Mouse (Mus musculus) Patski (cell line): ENCODE data around the gene Ier5. TPM values are rescaled to one million over a fixed set of nuclear protein-coding genes. Genes with fewer than 3 reads are reported as not detected.

Experiments
- ATAC-seq: fragments of 100-300 bp; one replicate; pipeline ENCODE4 v1.8.0; 2021
- CTCF ChIA-PET: fragments of 350-600 bp; sonication (Branson Sonifier 250); formaldehyde crosslinking; loops from one replicate; lab custom pipeline; 2022; ENCODE audit warnings: inconsistent platforms; lab: Charles Lee
- POLR2A ChIA-PET: fragments of 350-600 bp; sonication (Branson Sonifier 250); formaldehyde crosslinking; loops from one replicate; lab custom pipeline; 2022; ENCODE audit warnings: antibody characterized with exemption, inconsistent platforms; lab: Charles Lee
- DNase-seq: peaks from one replicate; pipeline ENCODE4 v3.0.0-alpha.2; 2011; ENCODE audit warnings: low read depth, low spot score
- H3K27me3 ChIP-seq: fragments of 371-371 bp; one replicate; pipeline ENCODE4 v1.5.1; 2021
- CTCF ChIP-seq: fragments of 100-300 bp; IDR thresholded peaks from one replicate; pipeline ENCODE4 v1.5.1; 2021
- in situ Hi-C: fragments of 300-500 bp; cut with MboI; formaldehyde crosslinking; loops from 3 replicates; pipeline ENCODE4 v1.11.1; 2018; ENCODE audit warnings: low pct_unique_long_range_greater_than_20kb, mixed read lengths
- polyA plus RNA-seq: library from polyadenylated mRNA; unstranded; gene quantifications from one replicate; pipeline ENCODE4 v1.2.3, GENCODE M21; 2021

Gene Ier5
- polyA plus RNA-seq, 1 experiment from 2014 or later = 43.2 TPM

GRCm38 (mm10) chr1:155052131-155052760 lies 47.2 kb downstream of the Ier5 start:
- ATAC-seq = peak; percentile 1
- POLR2A ChIA-PET = interaction anchor here (0.6 to 5.9 kb wide), 14 partner anchors 9 to 192 kb away, joined by 3 to 78 read pairs (median 3); partner anchors contain the start of genes BC034090, Ier5 and Mr1
- in situ Hi-C loops = loop anchor here (5.0 kb wide), 1 partner anchor 45 kb away; the partner anchor contains the start of gene Ier5

GRCm38 (mm10) chr1:155051701-155052127 lies 47.7 kb downstream of the Ier5 start:
- TF ChIP-seq CTCF = no peak
- DNase-seq = no peak
- POLR2A ChIA-PET = interaction anchor here (0.6 to 5.9 kb wide), 10 partner anchors 23 to 193 kb away, joined by 3 to 78 read pairs (median 4); partner anchors contain the start of genes BC034090, Ier5 and Mr1
- ATAC-seq = peak; percentile 60
- no peaks in the 10 kb centered on the region for H3K27me3 ChIP-seq
- in situ Hi-C loops = loop anchor here (5.0 kb wide), 1 partner anchor 46 kb away; the partner anchor contains the start of gene Ier5
- CTCF ChIA-PET = interaction anchor here (1.1 to 6.6 kb wide), 14 partner anchors 11 to 191 kb away, joined by 3 to 71 read pairs (median 6); partner anchors contain the start of gene Ier5

More at GRCm38 (mm10) chr1:155052131-155052760, 47.2 kb downstream of the Ier5 start:
- CTCF ChIA-PET = interaction anchor here (0.9 to 6.6 kb wide), 17 partner anchors 10 to 234 kb away, joined by 3 to 71 read pairs (median 6); partner anchors contain the start of gene Ier5
- TF ChIP-seq CTCF = no peak
- no peaks in the 10 kb centered on the region for H3K27me3 ChIP-seq
- DNase-seq = no peak

- H3K27me3 ChIP-seq = no peaks in the 10 kb centered on the region
- DNase-seq = no peak
- peak; percentile 36 for ATAC-seq
- in situ Hi-C loops = loop anchor here (5.0 kb wide), 1 partner anchor 46 kb away; the partner anchor contains the start of gene Ier5
- ChIA-PET CTCF (interaction anchor here (1.2 to 6.6 kb wide), 13 partner anchors 10 to 192 kb away, joined by 3 to 71 read pairs (median 6); partner anchors contain the start of gene Ier5), POLR2A (interaction anchor here (0.6 to 5.9 kb wide), 10 partner anchors 24 to 1891 kb away, joined by 3 to 78 read pairs (median 4); partner anchors contain the start of genes BC034090, Ier5 and Mr1)
- TF ChIP-seq CTCF = no peak
Measured at GRCm38 (mm10) chr1:155050897-155051592, 48.4 kb downstream of the Ier5 start.

GRCm38 (mm10) chr1:155050174-155050573 lies 49.3 kb downstream of the Ier5 start:
- H3K27me3 ChIP-seq = no peaks in the 10 kb centered on the region
- DNase-seq (no peak), ATAC-seq (no peak)
- TF ChIP-seq CTCF = no peak
- ChIA-PET POLR2A (interaction anchor here (0.7 to 5.9 kb wide), 8 partner anchors 9 to 194 kb away, joined by 3 to 78 read pairs (median 4); partner anchors contain the start of genes BC034090 and Ier5), CTCF (interaction anchor here (1.2 to 6.6 kb wide), 12 partner anchors 9 to 231 kb away, joined by 3 to 71 read pairs (median 8); partner anchors contain the start of gene Ier5)
- in situ Hi-C loops = loop anchor here (5.0 kb wide), 1 partner anchor 47 kb away; the partner anchor contains the start of gene Ier5

GRCm38 (mm10) chr1:155048947-155049346 lies 50.5 kb downstream of the Ier5 start:
- CTCF ChIA-PET = interaction anchor here (0.8 to 6.6 kb wide), 14 partner anchors 8 to 232 kb away, joined by 3 to 71 read pairs (median 4); partner anchors contain the start of gene Ier5
- in situ Hi-C loops = no loop called here
- POLR2A ChIA-PET = interaction anchor here (1.3 to 5.9 kb wide), 3 partner anchors 8 to 168 kb away, joined by 3 to 78 read pairs (median 4); partner anchors contain the start of gene Ier5

More at GRCm38 (mm10) chr1:155048947-155049346, 50.5 kb downstream of the Ier5 start:
- ATAC-seq (peak; percentile 28), DNase-seq (no peak)
- TF ChIP-seq CTCF = peak; percentile 98
- H3K27me3 ChIP-seq = no peaks in the 10 kb centered on the region

Other genes starting within 250 kb of the Ier5 start
- not detected for gene Cacna1e, start 215.1 kb downstream of the Ier5 start, polyA plus RNA-seq
- 28.4 TPM for gene Mr1, start 47.2 kb upstream of the Ier5 start, polyA plus RNA-seq
- gene Stx6, start 59.1 kb upstream of the Ier5 start, polyA plus RNA-seq = 52.1 TPM
- gene BC034090, start 144.8 kb upstream of the Ier5 start, polyA plus RNA-seq = 75.8 TPM